Mouse (Mus musculus) large intestine, adult 2 months (tissue): ENCODE data around the gene Scrn2. TPM values are rescaled to one million over a fixed set of nuclear protein-coding genes. Genes with fewer than 3 reads are reported as not detected.

Source experiments
- polyA plus RNA-seq: library from polyadenylated mRNA; depleted of rRNA; stranded (reverse); fragments of >200 nt; gene quantifications from 2 replicates; pipeline ENCODE4 v1.2.3, GENCODE M21; 2012; rRNA removed

Scrn2 gene
- polyA plus RNA-seq, 1 experiment = 32.1 TPM

Other genes starting within 250 kb of the Scrn2 start
- gene Cbx1, start 240.8 kb upstream of the Scrn2 start, polyA plus RNA-seq = 13.1 and 16.7 TPM in 2 replicates
- gene Nfe2l1, start 200.0 kb upstream of the Scrn2 start, polyA plus RNA-seq = 75.5 and 79.9 TPM in 2 replicates
- 13.4 and 16.9 TPM in 2 replicates for gene Copz2, start 180.1 kb upstream of the Scrn2 start, polyA plus RNA-seq
- 39.9 and 42.0 TPM in 2 replicates for gene Cdk5rap3, start 113.4 kb upstream of the Scrn2 start, polyA plus RNA-seq
- gene Prr15l, start 101.8 kb upstream of the Scrn2 start, polyA plus RNA-seq = 194 and 206 TPM in 2 replicates
- 59.4 and 66.0 TPM in 2 replicates for gene Pnpo, start 86.0 kb upstream of the Scrn2 start, polyA plus RNA-seq
- 11.3 and 13.3 TPM in 2 replicates for gene Sp2, start 47.0 kb upstream of the Scrn2 start, polyA plus RNA-seq
- 0.12 and 0.22 TPM in 2 replicates for gene Sp6, start 16.5 kb upstream of the Scrn2 start, polyA plus RNA-seq
- 0.11 and 0.16 TPM in 2 replicates for gene Lrrc46, start 11.5 kb downstream of the Scrn2 start, polyA plus RNA-seq
- 86.8 and 89.4 TPM in 2 replicates for gene Mrpl10, start 11.6 kb downstream of the Scrn2 start, polyA plus RNA-seq
- gene Osbpl7, start 20.7 kb downstream of the Scrn2 start, polyA plus RNA-seq = 35.3 and 42.6 TPM in 2 replicates
- gene Tbx21, start 85.4 kb downstream of the Scrn2 start, polyA plus RNA-seq = 0.92 and 1.1 TPM in 2 replicates
- gene Tbkbp1, start 121.6 kb downstream of the Scrn2 start, polyA plus RNA-seq = 3.1 and 3.7 TPM in 2 replicates
- gene Kpnb1, start 157.9 kb downstream of the Scrn2 start, polyA plus RNA-seq = 30.8 and 41.2 TPM in 2 replicates